Mouse (Mus musculus): Measurements from ENCODE around the gene St6galnac3. TPM values are rescaled to one million over a fixed set of nuclear protein-coding genes. Genes with fewer than 3 reads are reported as not detected.

St6galnac3 gene
- polyA plus RNA-seq, 1 experiment: 3.2 TPM

GRCm38 (mm10) chr3:153658051-153658777 lies 66.8 kb downstream of the St6galnac3 start:
- H3K4me1 ChIP-seq (ENCODE audit: control insufficient read depth, insufficient read depth, low read length): no peaks in the 10 kb centered on the region
- no peak for TF ChIP-seq POLR2A (IDR thresholded peaks at IDR 0.05; ENCODE audit: low read depth, low read length)
- TF ChIP-seq CTCF (conservative IDR thresholded peaks at IDR 0.05; ENCODE audit: insufficient read depth, insufficient read length, low read depth, low read length): peak; percentile 75
- H3K4me3 ChIP-seq (ENCODE audit: insufficient read depth, low read depth, low read length): no peak overlapping the region
- H3K36me3 ChIP-seq (ENCODE audit: control insufficient read depth, insufficient read depth, low read length): no peaks in the 10 kb centered on the region
- peak; percentile 67 for DNase-seq
- 56% methylated on average over 22 of the region's 22 CpGs for WGBS
- no peaks in the 10 kb centered on the region for H3K27me3 ChIP-seq (replicated peaks; ENCODE audit: control insufficient read depth, insufficient read depth, low read length)
- H3K27ac ChIP-seq (ENCODE audit: insufficient read depth, low read depth, low read length): no peak overlapping the region

- WGBS: 24% methylated on average over 9 of the region's 9 CpGs
- H3K4me3 ChIP-seq (ENCODE audit: insufficient read depth, low read depth, low read length): no peak overlapping the region
- DNase-seq: peak; percentile 69
Measured at GRCm38 (mm10) chr3:153655071-153655470, 69.9 kb downstream of the St6galnac3 start.

GRCm38 (mm10) chr3:153652850-153653249 lies 72.1 kb downstream of the St6galnac3 start:
- Histone ChIP-seq H3K27me3 (replicated peaks; ENCODE audit: control insufficient read depth, insufficient read depth, low read length) (no peaks in the 10 kb centered on the region), H3K4me3 (ENCODE audit: insufficient read depth, low read depth, low read length) (no peak overlapping the region), H3K27ac (ENCODE audit: insufficient read depth, low read depth, low read length) (no peak overlapping the region), H3K36me3 (ENCODE audit: control insufficient read depth, insufficient read depth, low read length) (no peaks in the 10 kb centered on the region), H3K4me1 (ENCODE audit: control insufficient read depth, insufficient read depth, low read length) (no peaks in the 10 kb centered on the region)
- WGBS: 61% methylated on average over 3 of the region's 3 CpGs
- no peak for TF ChIP-seq POLR2A (IDR thresholded peaks at IDR 0.05; ENCODE audit: low read depth, low read length)
- no peak for TF ChIP-seq CTCF (conservative IDR thresholded peaks at IDR 0.05; ENCODE audit: insufficient read depth, insufficient read length, low read depth, low read length)
- DNase-seq: no peak

More at GRCm38 (mm10) chr3:153655071-153655470, 69.9 kb downstream of the St6galnac3 start:
- no peaks in the 10 kb centered on the region for H3K4me1 ChIP-seq (ENCODE audit: control insufficient read depth, insufficient read depth, low read length)
- H3K27me3 ChIP-seq (replicated peaks; ENCODE audit: control insufficient read depth, insufficient read depth, low read length): no peaks in the 10 kb centered on the region
- no peak overlapping the region for H3K27ac ChIP-seq (ENCODE audit: insufficient read depth, low read depth, low read length)
- TF ChIP-seq CTCF (conservative IDR thresholded peaks at IDR 0.05; ENCODE audit: insufficient read depth, insufficient read length, low read depth, low read length) (peak; percentile 41), POLR2A (IDR thresholded peaks at IDR 0.05; ENCODE audit: low read depth, low read length) (no peak)
- no peaks in the 10 kb centered on the region for H3K36me3 ChIP-seq (ENCODE audit: control insufficient read depth, insufficient read depth, low read length)

DNA sequence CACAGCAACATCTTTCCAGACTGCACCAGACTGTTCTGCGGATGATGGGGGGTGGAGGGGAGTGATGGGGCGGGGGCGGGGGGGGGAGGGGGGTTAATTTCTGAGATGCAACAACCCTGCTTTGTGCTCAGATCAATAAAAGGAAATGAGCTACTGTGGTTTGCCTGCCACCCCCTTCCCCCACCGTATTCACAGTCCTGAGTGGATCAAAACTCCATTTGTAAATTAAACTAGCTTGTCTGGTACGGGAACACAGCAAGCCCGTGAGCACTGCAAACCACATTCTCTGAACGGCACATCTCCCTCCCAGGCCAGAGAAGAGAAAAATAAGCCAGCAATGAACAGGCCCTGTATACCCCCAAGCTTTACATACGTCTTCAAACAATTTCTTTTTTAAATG lies 76.3 kb downstream of the St6galnac3 start:
- WGBS: 74% methylated on average over 8 of the region's 8 CpGs
- no peaks in the 10 kb centered on the region for H3K27me3 ChIP-seq (replicated peaks; ENCODE audit: control insufficient read depth, insufficient read depth, low read length)
- H3K27ac ChIP-seq (ENCODE audit: insufficient read depth, low read depth, low read length): no peak overlapping the region
- TF ChIP-seq CTCF (conservative IDR thresholded peaks at IDR 0.05; ENCODE audit: insufficient read depth, insufficient read length, low read depth, low read length) (no peak), POLR2A (IDR thresholded peaks at IDR 0.05; ENCODE audit: low read depth, low read length) (no peak)
- no peak for DNase-seq
- no peaks in the 10 kb centered on the region for H3K36me3 ChIP-seq (ENCODE audit: control insufficient read depth, insufficient read depth, low read length)
- H3K4me1 ChIP-seq (ENCODE audit: control insufficient read depth, insufficient read depth, low read length): no peaks in the 10 kb centered on the region; the same call in 1 of the 2 replicates
- H3K4me3 ChIP-seq (ENCODE audit: insufficient read depth, low read depth, low read length): no peak overlapping the region

GRCm38 (mm10) chr3:153645803-153646202 lies 79.2 kb downstream of the St6galnac3 start:
- TF ChIP-seq POLR2A (IDR thresholded peaks at IDR 0.05; ENCODE audit: low read depth, low read length) (no peak), CTCF (conservative IDR thresholded peaks at IDR 0.05; ENCODE audit: insufficient read depth, insufficient read length, low read depth, low read length) (no peak)
- WGBS: 82% methylated on average over 7 of the region's 7 CpGs
- no peak overlapping the region for H3K27ac ChIP-seq (ENCODE audit: insufficient read depth, low read depth, low read length)
- no peak overlapping the region for H3K4me3 ChIP-seq (ENCODE audit: insufficient read depth, low read depth, low read length)
- no peaks in the 10 kb centered on the region for H3K27me3 ChIP-seq (replicated peaks; ENCODE audit: control insufficient read depth, insufficient read depth, low read length)
- H3K4me1 ChIP-seq (ENCODE audit: control insufficient read depth, insufficient read depth, low read length): peaks cover 8% of the 10 kb centered on the region
- no peak for DNase-seq
- H3K36me3 ChIP-seq (ENCODE audit: control insufficient read depth, insufficient read depth, low read length): no peaks in the 10 kb centered on the region

DNA sequence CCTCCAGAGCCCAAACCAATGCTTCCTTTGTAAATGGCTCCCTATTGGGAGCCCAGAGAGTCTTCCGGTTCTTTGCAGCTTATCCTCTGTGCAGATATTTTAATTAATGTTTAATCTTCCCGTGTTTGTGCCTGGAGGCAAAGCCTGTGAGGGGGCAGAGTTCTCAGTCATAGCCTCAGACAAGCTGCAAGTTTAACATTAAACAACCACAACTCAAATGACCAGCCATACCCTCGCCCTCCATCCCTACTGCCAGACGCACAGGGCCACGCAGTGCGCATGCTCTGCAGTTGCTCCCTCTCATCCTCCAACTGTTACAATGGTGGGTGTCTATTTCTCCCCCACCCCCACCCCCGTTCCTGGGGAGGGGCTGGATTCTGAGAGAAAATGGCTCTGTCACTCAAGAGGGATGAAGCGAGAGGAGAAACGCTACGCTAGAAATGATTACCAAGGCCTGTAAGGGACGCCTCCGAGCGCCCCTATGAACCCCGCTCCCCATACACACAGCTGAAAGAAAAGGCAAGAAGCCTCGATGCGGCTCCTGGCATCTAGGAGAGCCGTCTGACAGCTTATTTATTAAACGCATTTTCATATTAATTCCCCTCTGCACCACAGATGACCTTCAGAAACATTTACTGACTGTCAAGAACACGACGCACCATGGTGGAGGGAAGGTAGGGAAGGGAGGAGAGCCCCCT lies 81.0 kb downstream of the St6galnac3 start:
- Histone ChIP-seq H3K27me3 (replicated peaks; ENCODE audit: control insufficient read depth, insufficient read depth, low read length) (no peaks in the 10 kb centered on the region), H3K27ac (ENCODE audit: insufficient read depth, low read depth, low read length) (peak overlapping the region; percentile 70), H3K4me3 (ENCODE audit: insufficient read depth, low read depth, low read length) (no peak overlapping the region), H3K36me3 (ENCODE audit: control insufficient read depth, insufficient read depth, low read length) (no peaks in the 10 kb centered on the region), H3K4me1 (ENCODE audit: control insufficient read depth, insufficient read depth, low read length) (peaks cover 8% of the 10 kb centered on the region)
- no peak for TF ChIP-seq POLR2A (IDR thresholded peaks at IDR 0.05; ENCODE audit: low read depth, low read length)
- TF ChIP-seq CTCF (conservative IDR thresholded peaks at IDR 0.05; ENCODE audit: insufficient read depth, insufficient read length, low read depth, low read length): no peak
- WGBS: 54% methylated on average over 20 of the region's 20 CpGs
- peak; percentile 89 for DNase-seq

DNA sequence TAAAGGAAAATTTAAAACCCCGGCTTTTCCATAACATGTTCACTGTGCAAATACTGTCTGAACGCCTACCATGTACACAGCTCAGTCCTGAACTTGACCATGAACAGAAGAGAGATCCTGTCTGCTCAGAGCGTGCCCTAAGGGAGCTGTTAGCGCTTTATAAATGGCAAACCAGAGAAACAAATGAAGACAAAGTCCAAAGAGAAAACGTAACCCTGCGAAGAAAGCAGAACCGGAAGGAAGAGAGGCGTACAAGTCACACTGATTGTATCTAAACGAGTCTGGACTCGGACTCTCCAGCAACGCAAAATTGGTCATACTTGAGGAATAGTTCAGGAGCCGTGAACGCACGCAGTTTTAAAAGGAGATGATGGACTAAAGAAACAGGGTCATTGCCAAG lies 82.1 kb downstream of the St6galnac3 start:
- Histone ChIP-seq H3K4me1 (ENCODE audit: control insufficient read depth, insufficient read depth, low read length) (peaks cover 8% of the 10 kb centered on the region), H3K36me3 (ENCODE audit: control insufficient read depth, insufficient read depth, low read length) (no peaks in the 10 kb centered on the region), H3K4me3 (ENCODE audit: insufficient read depth, low read depth, low read length) (no peak overlapping the region), H3K27ac (ENCODE audit: insufficient read depth, low read depth, low read length) (peak overlapping the region; percentile 70), H3K27me3 (replicated peaks; ENCODE audit: control insufficient read depth, insufficient read depth, low read length) (no peaks in the 10 kb centered on the region)
- TF ChIP-seq POLR2A (IDR thresholded peaks at IDR 0.05; ENCODE audit: low read depth, low read length): no peak
- no peak for TF ChIP-seq CTCF (conservative IDR thresholded peaks at IDR 0.05; ENCODE audit: insufficient read depth, insufficient read length, low read depth, low read length)
- DNase-seq: peak; percentile 73
- WGBS: 72% methylated on average over 14 of the region's 14 CpGs
